Mouse (Mus musculus) testis, adult 2 months (tissue): ENCODE data around the gene Krtap28-13. TPM values are rescaled to one million over a fixed set of nuclear protein-coding genes. Genes with fewer than 3 reads are reported as not detected.

ENCODE experiments used
- H3K27ac ChIP-seq: fragments of 200-500 bp; 2 replicates; pipeline ENCODE4 v1.5.1; 2012; ENCODE audit warnings: low read depth, low read length; ENCODE audit not compliant: control insufficient read depth, insufficient read depth
- H3K27me3 ChIP-seq: fragments of 200-500 bp; 2 replicates; pipeline ENCODE4 v1.6.1; 2012; ENCODE audit warnings: mild to moderate bottlenecking, low read length, moderate library complexity; ENCODE audit not compliant: control insufficient read depth, insufficient read depth
- H3K36me3 ChIP-seq: fragments of 200-500 bp; 2 replicates; pipeline ENCODE4 v1.6.1; 2012; ENCODE audit warnings: mild to moderate bottlenecking, low read length; ENCODE audit not compliant: control insufficient read depth, insufficient read depth
- H3K4me1 ChIP-seq: fragments of 200-500 bp; 2 replicates; pipeline ENCODE4 v1.6.1; 2012; ENCODE audit warnings: low read length; ENCODE audit not compliant: control insufficient read depth, insufficient read depth
- H3K4me3 ChIP-seq: fragments of 200-500 bp; 2 replicates; pipeline ENCODE4 v1.5.1; 2012; ENCODE audit warnings: low read depth, mild to moderate bottlenecking, low read length, moderate library complexity, mixed read lengths; ENCODE audit not compliant: control insufficient read depth
- CTCF ChIP-seq: fragments of 200-500 bp; IDR thresholded peaks from 2 replicates; pipeline ENCODE4 v1.5.1; 2012; ENCODE audit warnings: low read depth, mild to moderate bottlenecking, inconsistent platforms, low read length, moderate library complexity; ENCODE audit not compliant: control insufficient read depth, insufficient read depth, insufficient replicate concordance
- POLR2A ChIP-seq: fragments of 200-500 bp; IDR thresholded peaks from 2 replicates; pipeline ENCODE4 v1.6.1; 2012; ENCODE audit warnings: low read depth, mild to moderate bottlenecking, inconsistent platforms, low read length, moderate library complexity; ENCODE audit not compliant: control insufficient read depth
- polyA plus RNA-seq: library from polyadenylated mRNA; depleted of rRNA; stranded (reverse); fragments of >200 nt; gene quantifications from 2 replicates; pipeline ENCODE4 v1.2.3, GENCODE M21; 2012

Krtap28-13 gene
- polyA plus RNA-seq, 1 experiment, result not detected

GRCm38 (mm10) chr1:83064851-83065250 lies 4.1 kb downstream of the Krtap28-13 start:
- Histone ChIP-seq H3K36me3 (no peaks in the 10 kb centered on the region), H3K4me3 (no peak overlapping the region), H3K4me1 (peaks cover 2% of the 10 kb centered on the region; the same call in 1 of the 2 replicates), H3K27me3 (no peaks in the 10 kb centered on the region), H3K27ac (no peak overlapping the region)
- no peak for TF ChIP-seq CTCF
- TF ChIP-seq POLR2A, result no peak

GRCm38 (mm10) chr1:83066577-83066976 lies 5.8 kb downstream of the Krtap28-13 start:
- no peak overlapping the region for H3K27ac ChIP-seq
- TF ChIP-seq POLR2A (no peak), CTCF (no peak)
- H3K4me1 ChIP-seq, result no peaks in the 10 kb centered on the region; the same call in 1 of the 2 replicates
- no peaks in the 10 kb centered on the region for H3K27me3 ChIP-seq
- H3K36me3 ChIP-seq, result no peaks in the 10 kb centered on the region
- no peak overlapping the region for H3K4me3 ChIP-seq

GRCm38 (mm10) chr1:83067205-83067604 lies 6.5 kb downstream of the Krtap28-13 start:
- no peak for TF ChIP-seq CTCF
- no peak for TF ChIP-seq POLR2A
- Histone ChIP-seq H3K4me3 (no peak overlapping the region), H3K27ac (no peak overlapping the region), H3K27me3 (no peaks in the 10 kb centered on the region), H3K36me3 (no peaks in the 10 kb centered on the region), H3K4me1 (no peaks in the 10 kb centered on the region; the same call in 1 of the 2 replicates)

- Histone ChIP-seq H3K27ac (no peak overlapping the region), H3K4me3 (no peak overlapping the region), H3K36me3 (no peaks in the 10 kb centered on the region), H3K27me3 (no peaks in the 10 kb centered on the region), H3K4me1 (no peaks in the 10 kb centered on the region)
- TF ChIP-seq POLR2A, result no peak
- no peak for TF ChIP-seq CTCF
These were observed 14.9 kb downstream of the Krtap28-13 start for GRCm38 (mm10) chr1:83075526-83076189.

GRCm38 (mm10) chr1:83076190-83076917 lies 15.6 kb downstream of the Krtap28-13 start:
- Histone ChIP-seq H3K4me1 (no peaks in the 10 kb centered on the region), H3K36me3 (no peaks in the 10 kb centered on the region), H3K27ac (no peak overlapping the region), H3K4me3 (no peak overlapping the region), H3K27me3 (no peaks in the 10 kb centered on the region)
- TF ChIP-seq POLR2A (no peak), CTCF (peak; percentile 32; the same call in 1 of the 2 replicates)

GRCm38 (mm10) chr1:83077016-83077415 lies 16.3 kb downstream of the Krtap28-13 start:
- Histone ChIP-seq H3K36me3 (no peaks in the 10 kb centered on the region), H3K27ac (no peak overlapping the region), H3K27me3 (no peaks in the 10 kb centered on the region), H3K4me3 (no peak overlapping the region), H3K4me1 (no peaks in the 10 kb centered on the region)
- TF ChIP-seq CTCF (no peak), POLR2A (no peak)

GRCm38 (mm10) chr1:83084790-83085189 lies 24.1 kb downstream of the Krtap28-13 start:
- Histone ChIP-seq H3K27ac (no peak overlapping the region), H3K4me3 (no peak overlapping the region), H3K4me1 (no peaks in the 10 kb centered on the region), H3K27me3 (no peaks in the 10 kb centered on the region), H3K36me3 (no peaks in the 10 kb centered on the region)
- TF ChIP-seq POLR2A (no peak), CTCF (no peak)
